Mouse (Mus musculus) yolk sac, embryonic 10.5 days (tissue): Measurements from ENCODE around the gene 4930432K21Rik.

ENCODE experiments used
- DNase-seq: peaks from one replicate; pipeline ENCODE4 v3.0.0-alpha.2; 2017; ENCODE audit warnings: low spot score

4930432K21Rik gene

GRCm38 (mm10) chr8:84147769-84148530, at the start of gene 4930432K21Rik, which contains the start of gene Cc2d1a:
TSS of gene 4930432K21Rik (plus strand) at chr8:84148025.
TSS of gene Cc2d1a (minus strand) at chr8:84147936.
- peak; percentile 94 for DNase-seq

DNA sequence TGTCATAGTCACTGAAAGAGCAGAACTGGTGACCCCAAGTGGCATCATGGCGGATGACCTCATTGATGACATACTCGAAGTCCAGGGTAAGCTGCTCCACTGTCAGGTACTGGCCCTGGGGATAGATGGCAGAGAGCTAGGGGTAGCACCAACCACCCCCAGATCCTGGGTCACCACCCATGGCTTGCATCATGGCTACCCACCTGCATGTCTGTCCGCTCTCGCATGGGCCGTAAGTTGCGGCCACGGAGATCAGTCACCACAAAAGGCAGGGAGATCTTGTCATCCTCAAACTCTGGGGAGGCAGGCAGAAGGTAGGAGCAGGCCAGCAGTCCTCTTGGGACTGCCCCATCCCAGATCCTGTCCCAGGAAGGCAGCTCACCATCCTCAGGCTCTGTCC, 49.4 kb upstream of the 4930432K21Rik start:
- no peak for DNase-seq

- DNase-seq, result peak; percentile 8
Measured at GRCm38 (mm10) chr8:84101476-84102270, 46.2 kb upstream of the 4930432K21Rik start.

DNA sequence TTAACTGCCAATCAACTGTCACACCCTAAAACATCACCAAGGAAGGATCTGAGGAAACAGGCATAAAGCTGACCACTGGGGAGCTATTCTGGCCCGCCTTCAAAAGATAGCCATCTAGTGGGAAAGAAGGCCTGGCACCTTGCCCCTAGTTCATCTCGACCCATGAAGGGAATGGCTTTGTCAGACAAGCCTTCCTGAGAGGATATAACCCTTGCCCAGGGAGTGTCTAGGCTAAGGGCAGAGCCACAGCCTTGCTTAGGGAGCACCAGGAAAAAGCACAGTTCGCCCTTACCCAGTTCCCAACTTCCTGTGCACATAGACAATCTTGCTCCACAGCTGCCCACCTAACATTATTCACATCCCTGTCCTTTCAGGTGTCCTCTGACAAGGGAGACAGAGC, 44.2 kb upstream of the 4930432K21Rik start:
- DNase-seq, result no peak

DNA sequence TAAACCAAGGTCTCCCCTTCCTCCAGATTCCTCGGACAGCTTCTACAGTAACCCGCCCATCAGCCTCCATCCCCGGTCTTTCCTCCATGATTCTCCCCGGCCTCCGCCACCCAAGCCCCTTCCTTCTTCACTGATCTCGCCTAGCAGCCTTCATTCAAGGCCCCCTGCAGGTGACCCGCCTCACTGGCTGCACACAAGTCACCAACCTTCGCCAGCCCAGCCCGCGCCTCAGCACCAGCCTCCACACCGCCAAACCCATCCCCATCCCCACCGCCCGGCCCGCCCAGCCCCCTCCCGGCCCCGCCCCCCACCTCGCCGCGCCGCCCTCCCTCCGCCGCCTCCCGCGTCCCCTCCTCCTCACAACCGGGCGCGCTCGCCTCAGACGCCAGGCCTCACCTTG, 43.6 kb upstream of the 4930432K21Rik start:
- DNase-seq, result no peak

GRCm38 (mm10) chr8:84104697-84105609, 42.9 kb upstream of the 4930432K21Rik start, which contains the start of gene Dcaf15:
TSS of gene Dcaf15 (minus strand) at chr8:84104768.
- DNase-seq, result peak; percentile 98

GRCm38 (mm10) chr8:84105676-84106075, 42.1 kb upstream of the 4930432K21Rik start:
- no peak for DNase-seq

- DNase-seq, result no peak
Measured at GRCm38 (mm10) chr8:84106216-84107040, 41.4 kb upstream of the 4930432K21Rik start.

DNA sequence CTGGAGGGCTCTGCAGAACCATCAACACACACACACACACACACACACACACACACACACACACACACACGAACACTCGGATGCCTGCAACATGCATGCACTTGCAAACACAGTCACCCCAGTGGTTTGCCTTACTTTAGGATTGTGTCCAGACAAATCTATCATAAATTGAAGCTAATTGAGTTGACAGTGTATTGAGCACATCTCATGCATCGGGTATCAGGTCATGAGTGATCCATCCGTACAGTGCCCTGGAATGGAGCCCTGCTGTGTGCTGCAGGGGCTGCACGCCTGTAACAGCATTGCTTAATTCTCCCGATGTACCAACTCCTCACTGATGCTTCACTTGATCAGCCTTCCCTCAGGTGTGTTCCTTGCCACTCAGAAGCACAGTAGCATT, 32.2 kb upstream of the 4930432K21Rik start:
- DNase-seq, result no peak

- DNase-seq, result no peak
Measured at GRCm38 (mm10) chr8:84122151-84122550, 25.7 kb upstream of the 4930432K21Rik start.

- no peak for DNase-seq
Measured at GRCm38 (mm10) chr8:84125656-84126055, 22.2 kb upstream of the 4930432K21Rik start, which contains the start of gene Podnl1. TSS of gene Podnl1 (plus strand) at chr8:84125989.

DNA sequence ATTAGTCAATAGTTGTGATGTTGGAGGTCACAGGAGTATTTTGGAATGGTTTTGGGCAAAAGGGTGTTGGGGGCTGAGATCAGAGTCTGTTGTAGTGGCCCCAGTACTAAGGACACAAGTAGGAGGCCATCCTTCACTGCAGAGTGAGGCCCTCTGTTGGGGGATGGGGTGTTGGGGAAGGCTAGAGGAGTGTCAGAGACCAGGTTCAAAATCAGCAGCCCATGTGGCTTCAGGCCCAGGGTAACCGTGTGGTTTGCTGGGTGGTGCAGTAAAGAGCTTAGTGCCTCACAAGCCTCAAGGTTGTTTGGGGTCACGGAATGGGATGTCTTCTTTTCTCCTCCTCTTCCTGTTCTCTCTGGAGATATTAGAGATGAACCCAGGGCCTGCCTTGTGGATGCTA, 21.1 kb upstream of the 4930432K21Rik start:
- DNase-seq, result no peak

GRCm38 (mm10) chr8:84127202-84127901, 20.5 kb upstream of the 4930432K21Rik start:
- DNase-seq, result no peak

DNA sequence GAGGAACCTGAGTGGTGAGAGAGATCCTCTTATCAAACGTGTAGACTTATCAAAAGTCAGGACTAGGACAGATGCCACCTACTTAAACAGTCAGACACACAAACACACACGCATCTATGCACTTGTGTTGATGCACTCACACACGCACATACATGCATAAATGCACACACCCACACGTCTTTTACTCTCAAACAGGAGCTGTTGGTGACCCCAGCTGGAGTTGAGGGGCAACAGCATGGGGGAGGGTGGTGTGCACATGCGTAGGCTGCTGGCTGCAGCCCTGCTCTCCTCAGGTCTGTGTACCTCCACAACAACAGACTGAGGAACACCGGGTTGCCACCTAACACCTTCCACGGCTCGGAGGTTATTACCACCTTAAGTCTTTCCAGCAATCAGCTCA, 19.5 kb upstream of the 4930432K21Rik start:
- DNase-seq, result no peak

DNA sequence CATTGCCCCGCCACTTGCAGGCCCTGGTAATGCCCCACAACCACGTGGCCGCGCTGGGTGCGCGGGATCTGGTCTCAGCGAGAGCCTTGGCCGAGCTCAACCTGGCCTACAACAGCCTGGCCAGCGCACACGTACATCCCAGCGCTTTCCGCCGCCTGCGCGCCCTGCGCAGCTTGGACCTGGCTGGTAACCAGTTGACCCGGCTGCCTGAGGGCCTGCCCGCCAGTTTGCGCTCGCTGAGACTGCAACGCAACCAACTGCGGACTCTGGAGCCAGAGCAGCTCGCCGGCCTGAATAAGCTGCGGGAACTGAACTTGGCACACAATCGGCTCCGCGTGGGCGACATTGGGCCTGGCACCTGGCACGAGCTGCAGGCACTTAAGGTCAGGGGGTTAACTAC, 17.0 kb upstream of the 4930432K21Rik start:
- DNase-seq, result no peak

- no peak for DNase-seq
Measured at GRCm38 (mm10) chr8:84132225-84132624, 15.6 kb upstream of the 4930432K21Rik start.

GRCm38 (mm10) chr8:84137848-84138247, 10.0 kb upstream of the 4930432K21Rik start:
- no peak for DNase-seq

GRCm38 (mm10) chr8:84140838-84141237, 7.0 kb upstream of the 4930432K21Rik start:
- DNase-seq, result no peak

GRCm38 (mm10) chr8:84144636-84145245, 3.1 kb upstream of the 4930432K21Rik start:
- no peak for DNase-seq

- DNase-seq, result no peak
Measured at GRCm38 (mm10) chr8:84147324-84147766, 480 bp upstream of the 4930432K21Rik start.
